Mouse (Mus musculus): Measurements from ENCODE around the gene Col6a5.

Col6a5 gene

GRCm38 (mm10) chr9:105960533-105960932 is at the start of gene Col6a5:
Col6a5 (minus strand) TSS chr9:105960643.
- no peak for DNase-seq (ENCODE audit: low spot score in 2 of 2)

GRCm38 (mm10) chr9:105997955-105998354 is 37.5 kb upstream of the Col6a5 start:
- DNase-seq (ENCODE audit: low spot score in 2 of 2), result no peak

GRCm38 (mm10) chr9:105992425-105992824 is 32.0 kb upstream of the Col6a5 start:
- no peak for DNase-seq (ENCODE audit: low spot score in 2 of 2)

GRCm38 (mm10) chr9:105990099-105990498 is 29.7 kb upstream of the Col6a5 start:
- no peak for DNase-seq (ENCODE audit: low spot score in 2 of 2)

GRCm38 (mm10) chr9:105989468-105989867 is 29.0 kb upstream of the Col6a5 start:
- no peak for DNase-seq (ENCODE audit: low spot score in 2 of 2)

- no peak for DNase-seq (ENCODE audit: low spot score in 2 of 2)
Measured at GRCm38 (mm10) chr9:105988096-105988495, 27.7 kb upstream of the Col6a5 start.

- no peak for DNase-seq (ENCODE audit: low spot score in 2 of 2)
Measured at GRCm38 (mm10) chr9:105984931-105985519, 24.6 kb upstream of the Col6a5 start.

GRCm38 (mm10) chr9:105978479-105978878 is 18.0 kb upstream of the Col6a5 start:
- no peak for DNase-seq (ENCODE audit: low spot score in 2 of 2)

- no peak for DNase-seq (ENCODE audit: low spot score in 2 of 2)
Measured at GRCm38 (mm10) chr9:105976871-105977270, 16.4 kb upstream of the Col6a5 start.

GRCm38 (mm10) chr9:105976314-105976713 is 15.9 kb upstream of the Col6a5 start:
- DNase-seq (ENCODE audit: low spot score in 2 of 2), result no peak

GRCm38 (mm10) chr9:105973736-105974135 is 13.3 kb upstream of the Col6a5 start:
- DNase-seq (ENCODE audit: low spot score in 2 of 2), result no peak

- no peak for DNase-seq (ENCODE audit: low spot score in 2 of 2)
Measured at GRCm38 (mm10) chr9:105972031-105972430, 11.6 kb upstream of the Col6a5 start.

- DNase-seq (ENCODE audit: low spot score in 2 of 2), result no peak
Measured at GRCm38 (mm10) chr9:105971351-105971894, 11.0 kb upstream of the Col6a5 start.

- no peak for DNase-seq (ENCODE audit: low spot score in 2 of 2)
Measured at GRCm38 (mm10) chr9:105970901-105971300, 10.5 kb upstream of the Col6a5 start.

GRCm38 (mm10) chr9:105967976-105968375 is 7.5 kb upstream of the Col6a5 start:
- no peak for DNase-seq (ENCODE audit: low spot score in 2 of 2)

- no peak for DNase-seq (ENCODE audit: low spot score in 2 of 2)
Measured at GRCm38 (mm10) chr9:105959116-105959515, 1.3 kb downstream of the Col6a5 start.

GRCm38 (mm10) chr9:105949755-105950154 is 10.7 kb downstream of the Col6a5 start:
- no peak for DNase-seq (ENCODE audit: low spot score in 2 of 2)

- DNase-seq (ENCODE audit: low spot score in 2 of 2), result peak; percentile 12 to 17
Measured at GRCm38 (mm10) chr9:105947577-105947976, 12.9 kb downstream of the Col6a5 start.

GRCm38 (mm10) chr9:105933816-105934215 is 26.6 kb downstream of the Col6a5 start:
- no peak for DNase-seq (ENCODE audit: low spot score in 2 of 2)

GRCm38 (mm10) chr9:105929287-105929686 is 31.2 kb downstream of the Col6a5 start:
- DNase-seq (ENCODE audit: low spot score in 2 of 2), result no peak

- DNase-seq (ENCODE audit: low spot score in 2 of 2), result no peak
Measured at GRCm38 (mm10) chr9:105928406-105929071, 31.9 kb downstream of the Col6a5 start.

- no peak for DNase-seq (ENCODE audit: low spot score in 2 of 2)
Measured at GRCm38 (mm10) chr9:105923659-105924058, 36.8 kb downstream of the Col6a5 start.

- no peak for DNase-seq (ENCODE audit: low spot score in 2 of 2)
Measured at GRCm38 (mm10) chr9:105915186-105915585, 45.3 kb downstream of the Col6a5 start.
